Mouse (Mus musculus): ENCODE data around the gene Robo1.

Robo1 gene

GRCm38 (mm10) chr16:72951969-72952368 lies 643.9 kb downstream of the Robo1 start:
- DNase-seq: no peak

- DNase-seq: no peak
Measured at GRCm38 (mm10) chr16:72959018-72959702, 651.1 kb downstream of the Robo1 start.

DNA sequence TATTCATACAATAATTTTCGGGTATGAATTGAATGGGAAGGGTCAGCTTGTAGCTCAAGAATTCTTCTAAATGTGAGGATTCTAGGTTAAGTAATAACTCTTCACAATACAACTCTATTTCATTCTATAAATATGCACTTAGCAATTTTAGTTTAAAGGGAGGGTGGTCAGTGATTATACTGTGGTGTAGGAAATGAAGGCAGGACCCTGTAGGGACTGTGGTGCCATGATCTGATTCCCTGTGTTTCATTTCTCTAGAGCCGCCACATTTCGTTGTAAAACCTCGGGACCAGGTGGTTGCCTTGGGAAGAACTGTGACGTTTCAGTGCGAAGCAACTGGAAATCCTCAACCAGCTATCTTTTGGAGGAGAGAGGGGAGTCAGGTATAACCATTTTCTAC lies 651.7 kb downstream of the Robo1 start:
- DNase-seq: no peak

DNA sequence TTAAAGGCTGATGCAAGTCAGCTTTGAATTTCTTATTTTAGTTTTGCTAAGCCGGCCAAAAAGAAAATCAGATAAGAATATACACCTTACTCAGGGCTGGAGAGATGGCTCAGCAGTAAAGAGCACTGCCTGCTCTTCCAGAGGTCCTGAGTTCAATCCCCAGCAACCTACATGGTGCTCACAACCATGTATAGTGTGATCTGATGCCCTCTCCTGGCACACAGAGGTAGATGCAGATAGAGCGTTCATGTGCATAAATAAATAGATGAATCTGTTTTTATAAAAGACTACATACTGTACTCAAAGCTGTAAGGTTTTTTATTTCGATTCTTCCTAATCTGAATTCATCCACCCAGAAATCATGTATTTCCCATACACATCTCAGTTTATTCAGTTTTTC lies 655.7 kb downstream of the Robo1 start:
- DNase-seq: no peak

GRCm38 (mm10) chr16:72967509-72967908 lies 659.4 kb downstream of the Robo1 start:
- no peak for DNase-seq

- DNase-seq: no peak
Measured at GRCm38 (mm10) chr16:72969990-72970389, 661.9 kb downstream of the Robo1 start.

DNA sequence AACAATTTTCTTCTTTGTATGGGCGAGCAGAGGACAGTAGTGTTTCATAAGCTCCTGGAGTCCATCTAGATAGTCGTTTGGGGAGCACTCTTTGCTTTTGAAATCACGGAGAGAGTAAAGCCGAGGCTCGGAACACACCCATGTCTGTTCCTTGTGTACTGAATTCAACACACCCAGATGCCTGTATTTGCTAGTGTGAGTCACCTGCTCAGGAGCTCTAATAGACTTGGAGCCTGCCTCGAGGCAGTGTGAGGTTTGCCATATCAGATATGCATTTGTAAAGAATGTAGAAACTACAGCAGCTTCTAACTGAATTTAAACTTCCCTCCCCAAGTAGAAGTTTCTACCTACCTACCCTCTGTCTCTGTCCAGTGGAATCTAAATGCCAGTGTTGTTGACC lies 665.6 kb downstream of the Robo1 start:
- no peak for DNase-seq

- DNase-seq: no peak
Measured at GRCm38 (mm10) chr16:72974681-72975080, 666.6 kb downstream of the Robo1 start.

GRCm38 (mm10) chr16:72976849-72977576 lies 668.9 kb downstream of the Robo1 start:
- no peak for DNase-seq

DNA sequence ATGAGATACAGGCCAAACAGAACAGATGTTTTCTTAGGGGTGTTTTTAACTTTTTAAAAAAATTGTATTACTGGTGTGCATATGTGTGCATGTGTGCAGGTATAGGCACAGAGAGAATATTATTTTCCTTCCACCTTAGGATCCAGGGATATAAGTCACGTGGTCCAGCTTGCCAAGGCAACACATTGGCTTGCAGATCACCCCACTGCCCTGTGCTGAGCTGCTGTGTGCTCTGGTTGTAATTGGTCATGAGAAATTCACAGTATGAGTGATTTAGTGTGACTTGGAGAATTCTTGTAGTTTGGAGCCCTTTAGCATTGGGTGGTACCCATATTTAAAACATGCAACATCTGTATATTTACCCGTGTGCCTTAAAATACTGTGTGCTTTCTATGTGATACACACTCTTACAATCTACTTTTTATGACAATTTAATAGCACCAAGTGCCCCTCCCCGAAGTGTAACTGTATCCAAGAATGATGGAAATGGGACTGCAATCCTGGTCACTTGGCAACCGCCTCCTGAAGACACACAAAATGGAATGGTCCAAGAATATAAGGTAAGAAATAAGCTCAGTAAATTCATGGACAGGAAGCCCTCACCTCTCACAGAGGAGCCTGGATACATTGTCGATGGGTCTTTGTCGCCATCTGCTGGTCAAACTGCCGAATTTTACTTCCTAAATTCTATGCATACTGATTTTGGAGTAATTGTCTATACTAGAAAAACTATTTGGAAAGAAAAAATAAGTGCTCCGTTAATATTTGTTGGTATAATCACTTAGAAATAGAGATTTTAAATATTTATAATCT lies 671.5 kb downstream of the Robo1 start:
- no peak for DNase-seq

DNA sequence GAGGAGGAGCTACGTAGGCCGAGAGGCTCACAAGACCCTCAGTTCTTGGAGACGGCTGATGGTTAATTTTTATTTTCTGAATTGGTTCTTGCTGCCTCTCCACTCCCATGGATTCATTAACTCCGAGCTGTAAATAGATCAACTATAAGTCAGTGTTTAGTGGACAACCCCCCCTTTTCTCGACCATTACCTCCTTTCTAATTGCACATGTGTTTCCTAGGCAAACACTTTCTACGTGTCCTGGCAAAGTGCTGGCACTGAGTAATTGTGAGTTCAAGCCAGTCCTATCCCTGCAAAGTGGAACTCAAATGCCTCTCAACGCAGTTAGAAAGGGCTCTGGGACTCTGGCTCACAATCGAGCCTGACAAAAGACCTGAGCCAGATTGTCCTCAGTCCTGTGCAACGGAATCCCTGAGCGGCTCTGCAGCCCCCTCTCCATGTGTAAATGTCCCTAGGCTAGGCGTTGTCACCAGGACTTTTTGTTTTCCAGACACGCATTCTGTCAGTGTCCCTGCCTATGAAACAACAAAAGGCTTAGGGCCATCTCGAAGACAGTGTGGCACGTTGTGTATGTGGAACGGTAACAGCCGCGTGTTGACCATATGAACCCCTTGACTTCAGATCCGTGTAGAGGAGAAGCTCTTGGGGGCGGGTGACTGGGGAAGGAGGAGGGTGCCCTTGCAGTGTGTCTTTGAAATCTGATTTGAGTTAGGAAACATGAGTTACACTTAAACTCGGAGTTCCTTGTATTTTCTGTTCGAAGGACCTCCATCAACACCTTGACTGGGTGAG lies 682.5 kb downstream of the Robo1 start:
- DNase-seq: no peak

GRCm38 (mm10) chr16:72993189-72993588 lies 685.1 kb downstream of the Robo1 start:
- DNase-seq: no peak

- DNase-seq: no peak
Measured at GRCm38 (mm10) chr16:72993594-72993993, 685.5 kb downstream of the Robo1 start.

DNA sequence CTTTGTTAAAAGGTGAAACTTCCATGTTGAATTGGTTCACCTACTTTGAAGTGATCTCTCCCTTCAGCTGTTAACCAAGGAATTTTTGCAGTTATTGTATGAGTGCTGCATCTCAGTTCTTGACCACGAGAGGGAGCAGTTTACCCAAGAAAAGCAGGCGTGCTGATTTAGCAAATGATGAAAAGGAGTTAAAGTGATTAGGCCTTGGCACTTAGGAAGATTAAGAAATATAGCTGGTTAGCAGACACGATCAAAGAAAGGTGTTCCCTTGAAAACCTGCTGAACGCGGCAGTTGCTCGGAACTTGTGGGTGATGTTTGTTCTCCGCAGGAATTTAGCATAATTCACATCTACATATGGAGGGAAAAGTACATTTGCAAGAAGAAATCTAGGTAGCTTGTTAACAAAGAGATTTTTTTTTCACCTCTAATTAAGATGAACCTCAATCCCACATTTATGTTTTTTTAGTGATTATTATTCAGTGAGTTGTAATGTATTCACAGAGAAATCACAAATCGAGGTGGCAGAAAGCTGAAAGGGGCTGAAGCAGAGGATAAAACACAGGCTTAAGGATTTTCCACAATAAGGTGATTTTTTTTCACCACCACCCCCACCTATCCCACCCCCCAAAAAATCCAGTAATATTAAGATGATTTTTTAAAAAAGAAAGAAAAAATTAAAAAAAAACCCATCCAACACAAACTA lies 687.3 kb downstream of the Robo1 start:
- DNase-seq: no peak

GRCm38 (mm10) chr16:72995955-72996535 lies 687.9 kb downstream of the Robo1 start:
- no peak for DNase-seq

- DNase-seq: no peak
Measured at GRCm38 (mm10) chr16:72998677-72999076, 690.6 kb downstream of the Robo1 start.

- no peak for DNase-seq
Measured at GRCm38 (mm10) chr16:73002685-73003084, 694.6 kb downstream of the Robo1 start.

DNA sequence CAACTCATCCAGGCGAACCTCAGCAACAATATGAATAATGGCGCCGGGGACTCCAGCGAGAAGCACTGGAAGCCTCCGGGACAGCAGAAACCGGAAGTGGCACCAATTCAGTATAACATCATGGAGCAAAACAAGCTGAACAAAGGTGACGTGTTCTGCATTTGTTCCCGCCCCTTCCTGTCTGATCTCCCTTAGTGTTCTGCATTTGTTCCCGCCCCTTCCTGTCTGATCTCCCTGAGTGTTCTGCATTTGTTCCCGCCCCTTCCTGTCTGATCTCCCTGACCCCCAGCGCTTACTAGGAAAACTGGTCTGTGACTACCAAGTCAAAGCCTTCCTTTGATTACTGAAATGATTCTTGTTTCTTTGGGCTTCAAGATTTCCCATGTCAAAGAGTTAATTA lies 696.5 kb downstream of the Robo1 start:
- DNase-seq: no peak

DNA sequence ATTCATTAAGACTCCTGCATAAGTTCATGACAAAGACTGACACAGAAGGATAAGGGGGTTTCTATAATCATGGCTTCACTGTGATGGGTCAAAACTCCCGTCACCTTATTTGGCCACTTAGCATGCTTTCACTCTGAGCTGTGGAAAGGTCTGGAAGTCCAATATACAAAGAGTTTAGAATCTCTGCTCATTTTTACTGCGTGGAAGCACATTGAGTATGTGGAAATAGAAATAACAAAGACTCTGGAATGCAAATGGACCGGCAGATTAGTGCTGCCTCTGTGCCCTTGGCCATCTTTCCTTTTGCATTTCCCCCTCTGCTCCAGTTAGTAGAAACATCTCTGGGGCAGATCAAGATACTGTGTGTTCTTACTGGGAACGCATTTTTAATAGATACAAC lies 697.7 kb downstream of the Robo1 start:
- no peak for DNase-seq

- no peak for DNase-seq
Measured at GRCm38 (mm10) chr16:73007434-73007833, 699.3 kb downstream of the Robo1 start.

DNA sequence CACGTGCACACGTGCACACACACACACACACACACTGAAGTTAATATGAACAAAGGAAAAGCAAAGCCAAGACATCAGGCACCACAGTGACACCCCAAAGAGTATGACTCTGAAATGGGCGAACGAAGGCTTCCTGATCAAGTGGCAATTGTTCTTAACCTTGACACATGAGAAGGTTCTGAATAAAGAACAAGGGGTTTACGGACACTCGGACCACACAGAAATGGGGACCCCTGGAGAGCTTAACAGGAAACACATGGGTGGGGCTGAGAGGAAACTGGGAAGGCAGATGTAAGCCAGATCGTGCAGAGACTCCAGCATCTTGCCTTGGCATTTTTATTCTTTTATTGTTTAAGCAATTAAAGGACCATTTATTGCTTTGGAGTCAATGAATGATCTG lies 703.2 kb downstream of the Robo1 start:
- no peak for DNase-seq

- DNase-seq: no peak
Measured at GRCm38 (mm10) chr16:73012926-73013325, 704.8 kb downstream of the Robo1 start.
